Mouse (Mus musculus): ENCODE results near the gene Siglech.

DNA sequence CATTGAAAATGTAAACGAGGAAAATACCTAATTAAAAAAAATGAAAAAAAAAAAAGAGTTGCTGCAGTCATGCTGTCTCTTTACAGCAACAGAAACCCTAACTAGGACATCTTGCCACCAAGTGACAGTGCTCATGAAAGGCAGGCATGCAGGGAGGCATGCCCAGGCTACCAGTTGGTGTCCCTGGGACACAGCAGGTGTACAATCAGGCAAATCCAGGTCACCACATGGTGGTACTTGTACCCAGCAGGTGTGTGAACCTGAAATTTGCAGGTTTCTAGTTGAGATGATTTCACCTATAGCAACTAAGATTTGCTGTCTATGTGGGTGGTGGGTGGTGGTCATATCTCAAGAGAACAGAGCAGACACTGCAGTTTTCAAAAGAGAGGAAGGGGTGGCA, 39.1 kb upstream of the Siglech start:
- TF ChIP-seq CTCF (IDR thresholded peaks at IDR 0.05; ENCODE audit: borderline replicate concordance, extremely low read depth, insufficient read depth, insufficient read length) (no peak), POLR2A (IDR thresholded peaks at IDR 0.05; ENCODE audit: borderline replicate concordance, extremely low read depth, insufficient read depth, insufficient read length, poor library complexity, severe bottlenecking) (no peak)

Data from brain, embryonic 14.5 days (tissue).